Mouse (Mus musculus) lung, embryonic 16.5 days (tissue): ENCODE data around the gene Bag5. TPM values are rescaled to one million over a fixed set of nuclear protein-coding genes. Genes with fewer than 3 reads are reported as not detected.
A peak's percentile ranks its signal among the peaks of the same experiment; 100 is the strongest.

ENCODE experiments used
- ATAC-seq: fragments of 200-750 bp; cut with Nextera tagmentation; 2 replicates; pipeline ENCODE4 v1.8.0; 2017; ENCODE audit warnings: low read depth, mild to moderate bottlenecking, moderate library complexity
- H3K27ac ChIP-seq: fragments of 300-500 bp; sonication (generic); 2 replicates; pipeline ENCODE4 v1.5.1; 2014; ENCODE audit warnings: mild to moderate bottlenecking, control low read depth, low read length
- H3K27me3 ChIP-seq: fragments of 300-500 bp; sonication (generic); 2 replicates; pipeline ENCODE4 v1.6.1; 2014; ENCODE audit warnings: low read depth, low read length, mixed read lengths; ENCODE audit not compliant: control insufficient read depth, insufficient read depth
- H3K36me3 ChIP-seq: fragments of 300-500 bp; sonication (generic); 2 replicates; pipeline ENCODE4 v1.6.1; 2014; ENCODE audit warnings: low read length; ENCODE audit not compliant: control insufficient read depth, insufficient read depth
- H3K4me1 ChIP-seq: fragments of 300-500 bp; sonication (generic); replicated peaks from 2 replicates; pipeline ENCODE4 v1.6.1; 2014; ENCODE audit warnings: low read length, mixed read lengths; ENCODE audit not compliant: control insufficient read depth, insufficient read depth
- H3K4me2 ChIP-seq: fragments of 300-500 bp; sonication (generic); 2 replicates; pipeline ENCODE4 v1.6.1; 2014; ENCODE audit warnings: low read depth, low read length, control low read depth
- H3K4me3 ChIP-seq: fragments of 300-500 bp; sonication (generic); 2 replicates; pipeline ENCODE4 v1.5.1; 2014; ENCODE audit warnings: mild to moderate bottlenecking, low read length, control low read depth
- H3K9ac ChIP-seq: fragments of 300-500 bp; sonication (generic); 2 replicates; pipeline ENCODE4 v1.6.1; 2014; ENCODE audit warnings: low read length, control low read depth
- H3K9me3 ChIP-seq: fragments of 300-500 bp; sonication (generic); 2 replicates; pipeline ENCODE4 v1.6.1; 2016; ENCODE audit warnings: low read length; ENCODE audit not compliant: control insufficient read depth
- WGBS: fragments of 180-500 bp; shearing (Covaris S2); extraction: QIAGEN DNeasy Blood & Tissue Kit; methylation state at CpG from one replicate; pipeline ENCODE4 v1.1.7; 2014; 5-methylcytosine and 5-hydroxymethylcytosine counted together
- polyA plus RNA-seq: library from polyadenylated mRNA; unstranded; fragments of >200 nt; fragmentation: Nextera tagmentation; extraction: Ambion mirVana; gene quantifications from 2 replicates; pipeline ENCODE4 v1.2.1, GENCODE M21; 2015

Gene Bag5
- polyA plus RNA-seq, 1 experiment from 2014 or later, result 50.2 TPM

GRCm38 (mm10) chr12:111754710-111755109, 41.7 kb upstream of the Bag5 start:
- H3K4me1 ChIP-seq, result peaks cover 5% of the 10 kb centered on the region
- no peak for ATAC-seq
- H3K4me3 ChIP-seq, result no peak overlapping the region
- no peak overlapping the region for H3K4me2 ChIP-seq
- no peaks in the 10 kb centered on the region for H3K9me3 ChIP-seq
- no peak overlapping the region for H3K9ac ChIP-seq
- no peaks in the 10 kb centered on the region for H3K36me3 ChIP-seq
- no peaks in the 10 kb centered on the region for H3K27me3 ChIP-seq
- no peak overlapping the region for H3K27ac ChIP-seq

DNA sequence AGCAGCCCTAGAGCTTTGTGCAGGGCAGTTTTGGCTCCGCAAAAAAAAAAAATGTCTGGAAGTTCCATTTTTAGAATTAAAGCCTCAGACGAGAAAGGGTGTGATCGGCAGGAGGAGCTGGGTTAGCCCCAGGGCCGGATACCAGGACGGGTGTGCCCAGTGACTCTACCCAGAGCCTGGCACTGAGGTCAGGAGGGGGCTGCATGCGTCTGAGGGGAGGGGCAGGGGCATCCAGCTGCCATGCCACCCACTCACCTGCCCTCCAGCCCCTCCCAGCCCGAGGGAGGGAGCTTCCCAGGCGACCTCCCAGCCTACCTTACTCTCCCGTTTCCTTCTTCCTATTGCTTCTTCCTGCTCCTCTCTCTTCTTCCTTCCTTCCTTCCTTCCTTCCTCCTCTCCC, 40.3 kb upstream of the Bag5 start:
- no peak for ATAC-seq
- 58% methylated on average over 9 of the region's 9 CpGs for WGBS
- no peaks in the 10 kb centered on the region for H3K36me3 ChIP-seq
- H3K4me2 ChIP-seq, result no peak overlapping the region
- no peaks in the 10 kb centered on the region for H3K9me3 ChIP-seq
- H3K4me3 ChIP-seq, result no peak overlapping the region
- peaks cover 3% of the 10 kb centered on the region for H3K4me1 ChIP-seq
- H3K27ac ChIP-seq, result no peak overlapping the region
- no peaks in the 10 kb centered on the region for H3K27me3 ChIP-seq
- H3K9ac ChIP-seq, result no peak overlapping the region

DNA sequence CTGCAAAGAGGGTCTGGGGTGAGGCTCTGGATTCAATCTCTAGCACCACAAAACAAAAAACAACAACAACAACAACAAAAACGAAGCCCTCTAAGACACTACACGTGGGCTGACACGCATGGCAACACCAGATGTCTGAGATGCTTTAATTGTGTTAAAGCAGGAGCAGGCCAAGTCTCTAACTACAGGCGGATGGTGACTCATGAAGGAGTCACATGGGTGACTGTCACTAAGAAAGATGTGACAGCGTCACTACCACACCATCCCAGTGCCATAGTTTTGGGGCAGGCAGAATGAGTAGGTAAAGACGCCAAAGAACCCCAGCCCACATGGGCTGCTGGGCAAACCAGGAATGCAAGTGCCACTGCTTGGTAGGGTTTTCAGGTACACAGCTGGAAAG, 39.4 kb upstream of the Bag5 start:
- 87% methylated on average over 6 of the region's 6 CpGs for WGBS
- no peaks in the 10 kb centered on the region for H3K27me3 ChIP-seq

DNA sequence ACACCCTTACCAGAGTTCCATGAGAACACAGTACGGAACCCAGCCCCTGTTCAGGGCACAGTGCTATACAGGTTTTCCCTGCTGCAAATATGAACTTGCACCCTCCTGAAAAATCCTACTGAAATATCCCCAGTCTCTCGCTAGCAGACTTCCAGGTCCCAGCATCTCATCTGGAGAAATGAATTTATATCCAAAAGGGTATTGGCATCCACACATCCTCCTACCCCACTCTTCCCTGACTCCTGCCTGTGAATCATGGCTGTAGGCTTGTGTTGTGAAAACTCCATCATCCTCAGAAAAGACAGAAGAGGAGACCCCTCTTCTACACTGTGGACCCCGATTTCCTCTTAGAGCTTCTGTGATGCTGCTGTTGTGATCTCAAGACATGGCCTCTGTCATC, 37.7 kb upstream of the Bag5 start:
- no peak for ATAC-seq
- Histone ChIP-seq H3K4me1 (peaks cover 10% of the 10 kb centered on the region), H3K9me3 (no peaks in the 10 kb centered on the region), H3K27ac (no peak overlapping the region), H3K36me3 (no peaks in the 10 kb centered on the region), H3K27me3 (no peaks in the 10 kb centered on the region), H3K9ac (no peak overlapping the region), H3K4me3 (no peak overlapping the region), H3K4me2 (no peak overlapping the region)
- 90% methylated on average over 3 of the region's 3 CpGs for WGBS

More for the DNA sequence above, 39.4 kb upstream of the Bag5 start:
- Histone ChIP-seq H3K9ac (no peak overlapping the region), H3K36me3 (no peaks in the 10 kb centered on the region), H3K4me3 (no peak overlapping the region), H3K27ac (no peak overlapping the region), H3K9me3 (no peaks in the 10 kb centered on the region), H3K4me1 (no peaks in the 10 kb centered on the region), H3K4me2 (no peak overlapping the region)
- no peak for ATAC-seq

- no peak overlapping the region for H3K27ac ChIP-seq
- no peak overlapping the region for H3K4me2 ChIP-seq
- WGBS, result 72% methylated on average over 7 of the region's 7 CpGs
- H3K9me3 ChIP-seq, result no peaks in the 10 kb centered on the region
- no peaks in the 10 kb centered on the region for H3K36me3 ChIP-seq
- peaks cover 15% of the 10 kb centered on the region for H3K4me1 ChIP-seq
- no peak for ATAC-seq
- no peak overlapping the region for H3K9ac ChIP-seq
- H3K4me3 ChIP-seq, result no peak overlapping the region
- H3K27me3 ChIP-seq, result no peaks in the 10 kb centered on the region
These were observed 34.4 kb upstream of the Bag5 start for GRCm38 (mm10) chr12:111747421-111747820.

DNA sequence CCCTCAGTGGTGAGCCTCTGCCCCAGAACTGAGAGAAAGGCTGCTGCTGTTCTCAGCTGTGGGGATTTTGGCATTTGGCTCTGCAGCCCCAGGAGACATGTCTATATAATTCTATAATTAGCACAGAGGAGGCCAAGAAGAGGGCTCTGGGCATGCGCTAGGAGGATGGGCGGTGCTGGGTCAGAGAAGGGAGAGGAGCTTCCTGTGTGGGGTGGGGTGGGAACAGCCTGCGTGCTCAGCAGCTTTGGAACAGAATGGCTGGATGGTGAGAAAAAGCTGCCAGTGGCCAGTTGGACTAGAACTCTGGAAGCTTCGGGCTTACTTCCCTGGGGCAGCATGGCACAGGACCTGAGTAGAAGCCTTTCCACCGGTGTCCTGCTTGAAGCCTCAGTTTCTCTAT, 33.0 kb upstream of the Bag5 start:
- WGBS, result 46% methylated on average over 5 of the region's 5 CpGs
- no peaks in the 10 kb centered on the region for H3K27me3 ChIP-seq
- no peaks in the 10 kb centered on the region for H3K9me3 ChIP-seq
- peak; percentile 94 for ATAC-seq
- peak overlapping the region; percentile 80 for H3K27ac ChIP-seq
- H3K4me3 ChIP-seq, result no peak overlapping the region
- H3K9ac ChIP-seq, result peak overlapping the region; percentile 39; the same call in 1 of the 2 replicates
- H3K36me3 ChIP-seq, result no peaks in the 10 kb centered on the region
- H3K4me2 ChIP-seq, result peak overlapping the region; percentile 32
- H3K4me1 ChIP-seq, result peaks cover 15% of the 10 kb centered on the region

DNA sequence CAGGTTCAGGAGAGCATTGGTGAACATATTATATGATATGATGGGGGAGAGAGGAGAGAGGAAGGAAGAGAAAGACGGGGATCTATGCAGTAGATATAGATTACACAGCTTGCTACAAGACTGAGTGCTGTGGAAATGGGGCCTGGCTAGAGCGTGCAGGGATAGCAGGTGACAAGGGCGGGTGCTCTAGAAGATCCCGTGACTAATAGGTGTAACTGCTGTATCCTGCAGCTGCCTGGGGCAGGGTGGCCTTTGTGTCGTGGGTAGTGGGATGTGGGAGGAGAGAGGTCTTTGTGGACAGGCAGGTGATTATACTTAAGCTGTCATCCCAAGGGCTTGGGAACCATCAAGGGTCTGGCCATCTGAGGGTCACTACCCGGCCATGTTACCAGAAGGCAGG, 32.2 kb upstream of the Bag5 start:
- Histone ChIP-seq H3K4me2 (no peak overlapping the region), H3K27me3 (no peaks in the 10 kb centered on the region), H3K9me3 (no peaks in the 10 kb centered on the region), H3K9ac (no peak overlapping the region), H3K27ac (no peak overlapping the region; the same call in 1 of the 2 replicates), H3K4me1 (peaks cover 15% of the 10 kb centered on the region), H3K36me3 (no peaks in the 10 kb centered on the region), H3K4me3 (no peak overlapping the region)
- no peak for ATAC-seq
- 72% methylated on average over 6 of the region's 6 CpGs for WGBS

- Histone ChIP-seq H3K9me3 (no peaks in the 10 kb centered on the region), H3K27ac (peak overlapping the region; percentile 63; the same call in 1 of the 2 replicates), H3K4me2 (no peak overlapping the region), H3K36me3 (no peaks in the 10 kb centered on the region), H3K4me3 (no peak overlapping the region), H3K4me1 (peaks cover 15% of the 10 kb centered on the region), H3K27me3 (no peaks in the 10 kb centered on the region), H3K9ac (0 out of 2 replicates have a peak overlapping the region, but pooled peaks have one; percentile 16)
- no peak for ATAC-seq
- WGBS, result 73% methylated on average over 11 of the region's 11 CpGs
These were observed 30.9 kb upstream of the Bag5 start for GRCm38 (mm10) chr12:111743981-111744423.

DNA sequence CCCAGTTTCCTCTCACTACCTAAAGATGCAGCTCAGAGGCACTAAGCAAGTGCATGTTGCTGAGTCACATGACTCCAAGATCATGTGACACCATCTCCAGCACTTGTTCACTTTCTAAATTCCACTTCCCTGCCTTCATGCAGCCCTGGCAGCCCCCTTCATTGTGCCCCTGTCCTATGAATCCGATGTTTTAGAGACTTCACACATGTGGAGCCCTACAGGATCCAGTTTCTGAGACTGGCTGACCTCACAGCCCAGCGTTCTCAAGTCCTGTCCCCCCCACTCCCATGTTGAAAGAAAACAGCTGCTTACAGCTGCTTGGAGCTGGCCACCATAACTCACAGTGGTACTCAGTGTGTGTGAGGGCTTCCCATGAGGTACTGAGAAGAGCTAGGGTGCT, 30.4 kb upstream of the Bag5 start:
- Histone ChIP-seq H3K27ac (peak overlapping the region; percentile 63; the same call in 1 of the 2 replicates), H3K9me3 (no peaks in the 10 kb centered on the region), H3K4me2 (no peak overlapping the region), H3K4me1 (peaks cover 15% of the 10 kb centered on the region), H3K27me3 (no peaks in the 10 kb centered on the region), H3K9ac (no peak overlapping the region), H3K4me3 (no peak overlapping the region), H3K36me3 (no peaks in the 10 kb centered on the region)
- WGBS, result 45% methylated on average over 2 of the region's 2 CpGs
- ATAC-seq, result peak; percentile 83

- no peak for ATAC-seq
- Histone ChIP-seq H3K36me3 (no peaks in the 10 kb centered on the region), H3K9ac (no peak overlapping the region), H3K4me3 (no peak overlapping the region), H3K27me3 (no peaks in the 10 kb centered on the region), H3K27ac (no peak overlapping the region), H3K4me1 (peaks cover 11% of the 10 kb centered on the region), H3K9me3 (no peaks in the 10 kb centered on the region), H3K4me2 (no peak overlapping the region)
- WGBS, result 77% methylated on average over 8 of the region's 8 CpGs
These were observed 28.3 kb upstream of the Bag5 start for GRCm38 (mm10) chr12:111741338-111741737.
